Mouse (Mus musculus) neutrophil, adult 5-6 weeks (primary cell): ENCODE data around the gene Nrn1. TPM values are rescaled to one million over a fixed set of nuclear protein-coding genes. Genes with fewer than 3 reads are reported as not detected.

Experiments used
- ATAC-seq: fragments of 151-379, 151-347 bp; 2 replicates; pipeline ENCODE4 v1.8.0; 2017; ENCODE audit warnings: mild to moderate bottlenecking, moderate TSS enrichment; ENCODE audit not compliant: insufficient number of reproducible peaks, poor library complexity, low FRiP score, severe bottlenecking; ENCODE audit errors: extremely low read depth
- total RNA-seq: library from RNA; stranded (forward); fragments of 200-1000 nt; gene quantifications from 2 replicates; pipeline ENCODE4 v1.2.3, GENCODE M21; 2017

Nrn1 gene
- not detected in 2 replicates for total RNA-seq

DNA sequence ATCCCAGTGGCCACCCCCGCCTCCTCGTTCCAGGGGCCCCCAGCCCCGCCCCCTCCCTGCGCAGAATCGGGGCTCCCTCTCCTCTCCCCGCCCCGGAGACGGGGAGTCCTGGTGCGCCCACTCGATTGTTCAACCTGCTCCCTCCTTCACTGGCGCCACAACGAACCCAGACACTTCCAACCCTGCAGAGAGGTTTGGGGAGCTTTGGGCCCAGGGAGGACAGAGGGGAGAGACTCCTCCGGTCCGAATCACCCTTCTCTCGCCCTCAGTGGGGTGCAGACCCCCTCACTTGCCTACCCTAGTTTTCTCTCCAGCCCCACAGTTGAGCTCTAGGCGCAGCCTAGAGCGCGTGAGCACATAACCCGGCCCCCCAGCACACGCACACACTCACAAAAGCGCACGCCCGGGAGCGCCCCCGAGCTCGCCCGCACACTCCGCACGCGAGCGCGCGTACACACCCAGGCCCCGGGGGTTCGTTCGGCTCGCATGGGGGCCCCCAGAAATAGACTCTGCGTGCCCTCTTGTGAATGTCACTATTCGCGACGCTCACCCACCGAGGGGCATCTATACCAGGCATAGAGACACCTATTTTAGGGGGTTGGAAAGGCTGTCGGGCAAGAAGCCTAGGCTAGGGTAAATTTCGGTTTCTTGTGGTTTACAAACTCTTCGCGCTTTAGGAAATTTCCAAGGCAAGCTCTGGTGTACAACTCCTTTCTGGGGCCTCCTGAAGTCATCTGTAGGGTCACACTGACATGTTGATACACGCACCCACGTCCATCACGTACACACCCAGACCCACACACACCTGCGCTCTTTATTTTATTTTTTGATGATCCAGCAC is at the start of gene Nrn1:
Nrn1 (minus strand) TSS at position 401 of the 841 bp plus-strand sequence.
- no peak for ATAC-seq

DNA sequence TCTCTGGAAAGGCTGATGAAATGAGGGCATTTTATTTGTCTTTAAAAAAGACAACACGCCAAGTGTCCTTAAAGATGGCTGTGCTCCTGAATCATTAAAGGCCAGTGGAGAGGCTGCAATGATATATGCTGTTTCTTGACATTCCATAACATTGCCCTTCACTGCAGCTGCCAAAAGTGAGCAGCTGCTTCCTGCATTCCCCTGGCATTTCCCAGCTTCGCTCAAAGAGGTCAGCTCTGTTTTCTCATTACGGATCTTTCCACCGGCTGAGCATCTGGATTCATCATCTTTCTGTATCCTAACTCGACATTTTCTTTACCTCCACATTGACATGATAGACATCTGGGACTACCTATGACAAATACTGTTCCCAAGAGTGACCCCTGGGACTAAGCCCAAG is 44.7 kb upstream of the Nrn1 start:
- no peak for ATAC-seq

DNA sequence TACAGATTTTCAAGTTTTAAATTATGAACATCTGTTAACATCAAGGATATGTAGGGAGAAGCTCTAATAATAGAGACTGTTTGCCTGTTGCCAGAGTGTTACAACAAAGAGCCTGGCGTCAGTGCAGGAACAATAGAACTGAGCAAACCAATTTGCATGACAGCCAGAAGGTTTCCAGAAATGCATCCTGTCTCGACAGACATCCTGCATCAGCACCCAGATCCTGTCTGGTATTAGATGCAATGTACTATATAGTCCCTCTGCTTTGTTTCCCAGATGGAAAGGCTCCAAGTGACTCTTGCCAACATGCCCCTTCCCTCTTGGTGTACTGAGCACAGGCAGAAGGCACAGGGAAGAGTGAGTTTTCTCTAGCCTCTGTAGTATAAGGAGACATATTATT is 31.9 kb upstream of the Nrn1 start:
- no peak for ATAC-seq

GRCm38 (mm10) chr13:36751861-36752260 is 16.9 kb upstream of the Nrn1 start:
- no peak for ATAC-seq

GRCm38 (mm10) chr13:36750056-36750455 is 15.1 kb upstream of the Nrn1 start:
- ATAC-seq = no peak

DNA sequence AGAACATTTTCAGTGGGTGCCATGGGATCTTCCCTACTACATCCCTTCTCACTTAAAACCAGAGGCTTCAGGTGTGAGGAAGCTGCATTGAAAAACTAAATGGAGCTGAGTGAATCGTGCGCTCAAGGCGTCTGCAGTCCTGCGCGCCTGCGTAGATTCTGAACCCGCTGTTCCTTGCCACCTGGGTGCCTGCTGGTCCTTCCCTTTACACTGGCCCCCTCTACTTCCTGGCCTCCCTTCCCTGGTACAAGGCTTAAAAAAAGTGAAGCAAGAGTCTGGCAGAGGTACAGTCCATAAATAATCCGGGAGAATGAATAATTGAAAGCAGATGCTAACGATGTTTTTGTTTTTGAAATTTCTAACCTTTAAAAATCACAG is 1.7 kb upstream of the Nrn1 start:
- ATAC-seq = no peak

- no peak for ATAC-seq
These were observed 1.1 kb upstream of the Nrn1 start for GRCm38 (mm10) chr13:36735901-36736618.

GRCm38 (mm10) chr13:36733989-36734690 is 791 bp downstream of the Nrn1 start:
- ATAC-seq = no peak

DNA sequence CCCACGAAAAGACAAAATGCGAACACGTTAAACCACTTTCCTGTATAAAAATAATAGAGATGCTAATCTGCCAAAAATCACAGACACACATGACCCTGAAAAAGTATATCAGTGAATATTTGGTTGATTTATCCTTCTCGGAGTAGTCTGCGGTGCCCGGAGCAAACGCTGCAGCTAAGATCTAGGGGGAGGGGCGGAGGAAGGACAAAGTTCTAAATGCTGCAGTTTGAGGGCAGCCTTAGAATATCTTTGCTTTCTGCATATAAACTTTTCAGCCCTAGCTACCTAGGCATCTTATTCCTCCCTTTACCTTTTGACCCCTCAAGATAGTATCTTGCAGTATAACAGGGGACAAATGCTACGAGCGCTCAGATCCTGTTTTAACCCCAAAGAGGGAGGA is 1.4 kb downstream of the Nrn1 start:
- no peak for ATAC-seq

GRCm38 (mm10) chr13:36732891-36733490 is 1.9 kb downstream of the Nrn1 start:
- no peak for ATAC-seq

- ATAC-seq = no peak
These were observed 2.9 kb downstream of the Nrn1 start for GRCm38 (mm10) chr13:36731931-36732461.

DNA sequence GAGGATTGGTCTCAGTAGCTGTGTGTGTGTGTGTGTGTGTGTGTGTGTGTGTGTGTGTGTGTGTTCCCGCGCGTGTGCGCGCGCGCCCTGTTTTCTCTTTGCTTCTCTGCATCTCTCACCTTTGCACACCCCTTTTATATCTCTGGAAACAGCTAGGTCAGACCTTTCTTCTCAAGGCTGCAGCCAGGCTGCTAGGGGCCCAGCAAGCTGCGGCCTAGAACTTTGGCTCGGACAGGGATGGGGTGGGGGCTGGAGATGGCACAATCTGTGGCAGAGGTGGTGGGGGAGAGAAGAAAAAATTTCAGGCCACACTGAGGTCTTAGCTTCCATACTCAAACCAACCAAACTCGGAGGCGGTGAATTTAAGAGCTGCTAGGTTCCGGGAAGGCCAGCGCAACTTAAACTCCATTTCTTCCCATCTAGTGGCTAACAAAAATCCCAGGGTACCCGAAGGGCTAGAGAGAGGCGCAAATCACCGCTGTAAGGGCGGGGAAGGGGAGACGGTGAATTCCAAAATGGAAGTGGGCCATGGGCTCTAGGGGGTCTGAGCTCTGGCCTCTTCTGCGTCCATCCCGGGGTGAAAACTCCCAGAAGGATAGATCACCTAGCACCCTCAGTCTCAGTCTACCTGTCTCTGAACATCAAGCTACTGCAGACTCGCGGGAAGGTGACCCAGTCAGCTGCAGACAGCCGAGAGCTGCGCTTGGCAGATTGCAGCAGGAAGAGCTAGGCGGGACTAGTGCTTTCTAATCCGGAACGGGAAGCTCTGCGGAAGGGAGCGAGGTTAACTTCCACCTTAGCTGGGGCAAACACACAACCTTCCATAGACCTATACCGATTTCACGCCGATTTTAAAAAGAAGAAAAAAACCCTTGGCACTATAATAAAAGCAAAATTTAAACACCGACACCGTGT is 3.7 kb downstream of the Nrn1 start:
- no peak for ATAC-seq

- ATAC-seq = no peak
These were observed 4.6 kb downstream of the Nrn1 start for GRCm38 (mm10) chr13:36730341-36730761.

- no peak for ATAC-seq
These were observed 5.1 kb downstream of the Nrn1 start for GRCm38 (mm10) chr13:36729731-36730340.

- no peak for ATAC-seq
These were observed 6.4 kb downstream of the Nrn1 start for GRCm38 (mm10) chr13:36728509-36728908.

DNA sequence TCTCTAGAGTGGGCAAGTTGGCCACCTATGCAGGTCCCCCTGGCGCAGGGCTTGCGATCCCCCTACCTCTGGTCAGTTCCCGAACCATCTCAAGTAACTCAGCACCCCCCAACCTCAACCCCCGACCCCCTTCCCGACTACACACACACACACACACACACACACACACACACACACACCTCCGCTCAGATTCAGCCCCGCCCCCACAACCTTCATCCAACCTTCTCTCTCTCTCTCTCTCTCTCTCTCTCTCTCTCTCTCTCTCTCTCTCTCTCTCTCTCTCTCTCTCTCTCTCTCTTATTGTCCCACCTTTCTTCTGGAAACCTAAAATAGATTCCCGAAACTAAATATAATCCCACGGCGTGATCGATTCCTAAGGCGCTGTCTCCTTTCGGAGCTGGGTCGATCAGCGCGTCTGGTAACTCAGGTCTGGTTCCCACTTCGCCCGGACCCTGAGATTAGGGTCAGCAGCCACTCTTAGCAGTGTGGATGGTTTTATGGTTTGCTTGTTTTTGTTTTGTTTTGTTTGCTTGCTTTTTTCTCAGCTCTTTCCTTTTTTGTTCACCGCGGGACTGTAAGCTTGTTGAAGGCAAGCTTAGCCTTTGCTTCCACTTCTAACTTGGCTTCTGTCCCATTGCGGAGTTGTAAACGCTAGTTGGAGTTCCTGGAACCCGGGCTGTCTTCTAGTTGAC is 7.0 kb downstream of the Nrn1 start:
- no peak for ATAC-seq
